Mouse (Mus musculus) embryonic fibroblast, embryonic 13.5 days (primary cell): ENCODE measurements at regions not wholly inside any gene's neighbourhood (a gene's known extent, or its start where the extent isn't known, plus 50 kb on each side); places are given as distances from the start of the nearest gene placed in this dataset.

ENCODE experiments used
- CTCF ChIP-seq: IDR thresholded peaks from 2 replicates; pipeline ENCODE4 v1.5.1; 2011; ENCODE audit warnings: mild to moderate bottlenecking, control low read depth, low read length, moderate library complexity, borderline replicate concordance; ENCODE audit not compliant: insufficient read depth
- POLR2A ChIP-seq: IDR thresholded peaks from 2 replicates; pipeline ENCODE4 v1.6.1; 2011; ENCODE audit warnings: low read depth, mild to moderate bottlenecking, control low read depth, low read length, moderate library complexity

DNA sequence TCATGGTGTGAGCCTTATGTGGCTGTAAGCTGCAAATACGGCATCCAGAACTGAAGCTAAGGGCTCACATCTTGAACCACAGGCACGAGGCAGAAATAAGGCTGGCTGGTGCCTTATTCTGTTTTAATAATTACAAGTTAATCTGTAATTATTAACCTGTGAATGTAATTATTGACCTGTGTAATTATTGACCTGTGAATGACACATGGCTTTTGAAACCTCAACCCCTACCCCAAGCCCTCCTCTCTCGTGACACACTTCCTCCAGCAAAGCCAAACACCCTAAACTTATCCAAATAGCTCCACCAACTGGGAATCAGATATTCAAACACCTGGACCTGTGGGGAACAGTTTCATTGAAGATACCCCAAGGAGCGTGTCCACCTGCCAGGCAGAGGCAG is 175.4 kb upstream of the Plxnc1 start:
- TF ChIP-seq CTCF (no peak), POLR2A (no peak)
